Mouse (Mus musculus) left cerebral cortex, postnatal 36 days (tissue): ENCODE data around the gene Slc25a47. TPM values are rescaled to one million over a fixed set of nuclear protein-coding genes. Genes with fewer than 3 reads are reported as not detected.
"Not testable (repeated sequence)": the region's sequence is repeated elsewhere in the genome, so short reads cannot be mapped to it uniquely, and the experiment has no call there.

Experiments used
- DNase-seq, 2 experiments: peaks; one replicate each; pipeline ENCODE4 v3.0.0; 2021 to 2022; ENCODE audit warnings: low spot score in 2 of 2, mixed read lengths in 1 of 2
- intact Hi-C: fragments of 180-260 bp; cut with DNase I; formaldehyde crosslinking; loops from one replicate; pipeline ENCODE4 v1.15.1; 2025
- total RNA-seq, 2 experiments: library from RNA; stranded (reverse); gene quantifications; 2 replicates each; pipeline ENCODE4 v1.2.3; 2021

The Slc25a47 gene
- total RNA-seq, 2 experiments from 2014 or later = 7.2 to 12.3 TPM

- DNase-seq = no peak
- intact Hi-C loops = no loop called here
Measured at GRCm38 (mm10) chr12:108825561-108826224, 10.2 kb upstream of the Slc25a47 start.

GRCm38 (mm10) chr12:108826282-108826957 is 9.4 kb upstream of the Slc25a47 start:
- intact Hi-C loops = no loop called here
- DNase-seq = no peak

GRCm38 (mm10) chr12:108826958-108827535 is 8.8 kb upstream of the Slc25a47 start:
- intact Hi-C loops = no loop called here
- DNase-seq = no peak

- intact Hi-C loops = no loop called here
- no peak for DNase-seq
Measured at GRCm38 (mm10) chr12:108827641-108828040, 8.2 kb upstream of the Slc25a47 start.

GRCm38 (mm10) chr12:108829636-108830035 is 6.2 kb upstream of the Slc25a47 start:
- intact Hi-C loops = no loop called here
- DNase-seq = no peak

- intact Hi-C loops = no loop called here
- no peak for DNase-seq
Measured at GRCm38 (mm10) chr12:108830358-108830757, 5.5 kb upstream of the Slc25a47 start.

- intact Hi-C loops = no loop called here
- DNase-seq = no peak
Measured at GRCm38 (mm10) chr12:108831966-108832643, 3.7 kb upstream of the Slc25a47 start.

- no peak for DNase-seq
- intact Hi-C loops = no loop called here
Measured at GRCm38 (mm10) chr12:108832851-108833250, 3.0 kb upstream of the Slc25a47 start.

- intact Hi-C loops = no loop called here
- DNase-seq = no peak
Measured at GRCm38 (mm10) chr12:108833408-108833807, 2.4 kb upstream of the Slc25a47 start.

- no peak for DNase-seq
- intact Hi-C loops = loop anchor here (2.0 kb wide), 1 partner anchor 40 kb away; no protein-coding TSS in a partner anchor
Measured at GRCm38 (mm10) chr12:108834337-108834736, 1.5 kb upstream of the Slc25a47 start.

- intact Hi-C loops = loop anchor here (2.0 kb wide), 1 partner anchor 40 kb away; no protein-coding TSS in a partner anchor
- no peak for DNase-seq
Measured at GRCm38 (mm10) chr12:108834786-108835185, 1.1 kb upstream of the Slc25a47 start.

- no peak for DNase-seq
- intact Hi-C loops = loop anchor here (2.0 kb wide), 1 partner anchor 41 kb away; no protein-coding TSS in a partner anchor
Measured at GRCm38 (mm10) chr12:108835208-108835839, 522 bp upstream of the Slc25a47 start.

- intact Hi-C loops = no loop called here
- DNase-seq = no peak
Measured at GRCm38 (mm10) chr12:108836722-108837121, 876 bp downstream of the Slc25a47 start.

GRCm38 (mm10) chr12:108841181-108841580 is 5.3 kb downstream of the Slc25a47 start:
- intact Hi-C loops = no loop called here
- DNase-seq = no peak

- intact Hi-C loops = no loop called here
- no peak for DNase-seq
Measured at GRCm38 (mm10) chr12:108842663-108843062, 6.8 kb downstream of the Slc25a47 start.

GRCm38 (mm10) chr12:108848033-108848432 is 12.2 kb downstream of the Slc25a47 start:
- intact Hi-C loops, DNase-seq: not testable (repeated sequence)

GRCm38 (mm10) chr12:108849488-108850022 is 13.7 kb downstream of the Slc25a47 start:
- DNase-seq = no peak
- intact Hi-C loops = no loop called here

- DNase-seq = no peak
- intact Hi-C loops = no loop called here
Measured at GRCm38 (mm10) chr12:108850129-108850528, 14.3 kb downstream of the Slc25a47 start.

- no peak for DNase-seq
Measured at GRCm38 (mm10) chr12:108850886-108851285, 15.0 kb downstream of the Slc25a47 start.

More at GRCm38 (mm10) chr12:108850886-108851285, 15.0 kb downstream of the Slc25a47 start:
- intact Hi-C loops = no loop called here
